Mouse (Mus musculus) lung, postnatal 0 days (tissue): ENCODE data around the gene Lmtk2. TPM values are rescaled to one million over a fixed set of nuclear protein-coding genes. Genes with fewer than 3 reads are reported as not detected.
A peak's percentile ranks its signal among the peaks of the same experiment; 100 is the strongest.

Source experiments
- ATAC-seq: fragments of 200-750 bp; cut with Nextera tagmentation; 2 replicates; pipeline ENCODE4 v1.8.0; 2017; ENCODE audit warnings: moderate library complexity
- DNase-seq: peaks from one replicate; pipeline ENCODE4 v3.0.0-alpha.2; 2016; ENCODE audit warnings: low spot score
- H3K27ac ChIP-seq: fragments of 300-500 bp; sonication (generic); 2 replicates; pipeline ENCODE4 v1.5.1; 2014; ENCODE audit warnings: antibody characterized with exemption, mild to moderate bottlenecking, low read length, mixed read lengths
- H3K27me3 ChIP-seq: fragments of 300-500 bp; sonication (generic); replicated peaks from 2 replicates; pipeline ENCODE4 v1.6.1; 2014; ENCODE audit warnings: low read length, mixed read lengths; ENCODE audit not compliant: insufficient read depth
- H3K36me3 ChIP-seq: fragments of 300-500 bp; sonication (generic); 2 replicates; pipeline ENCODE4 v1.6.1; 2014; ENCODE audit warnings: low read length, mixed read lengths; ENCODE audit not compliant: insufficient read depth
- H3K4me1 ChIP-seq: fragments of 300-500 bp; sonication (generic); 2 replicates; pipeline ENCODE4 v1.6.1; 2014; ENCODE audit warnings: antibody characterized with exemption, low read depth, low read length, mixed read lengths; ENCODE audit not compliant: insufficient read depth
- H3K4me2 ChIP-seq: fragments of 300-500 bp; sonication (generic); replicated peaks from 2 replicates; pipeline ENCODE4 v1.6.1; 2014; ENCODE audit warnings: low read depth, mild to moderate bottlenecking, low read length, moderate library complexity, mixed read lengths
- H3K4me3 ChIP-seq: fragments of 300-500 bp; sonication (generic); 2 replicates; pipeline ENCODE4 v1.5.1; 2014; ENCODE audit warnings: low read depth, low read length
- H3K9ac ChIP-seq: fragments of 300-500 bp; sonication (generic); replicated peaks from 2 replicates; pipeline ENCODE4 v1.6.1; 2014; ENCODE audit warnings: low read depth, mild to moderate bottlenecking
- H3K9me3 ChIP-seq: fragments of 300-500 bp; sonication (generic); 2 replicates; pipeline ENCODE4 v1.6.1; 2016; ENCODE audit warnings: low read length, mixed read lengths
- CTCF ChIP-seq: IDR thresholded peaks from 2 replicates; pipeline ENCODE4 v1.5.1; 2016; ENCODE audit warnings: antibody characterized with exemption, mild to moderate bottlenecking
- EP300 ChIP-seq: IDR thresholded peaks from 2 replicates; pipeline ENCODE4 v1.6.1; 2016; ENCODE audit warnings: antibody characterized with exemption, mild to moderate bottlenecking, control low read depth
- WGBS: fragments of 180-500 bp; shearing (Covaris S2); extraction: QIAGEN DNeasy Blood & Tissue Kit; methylation state at CpG from one replicate; pipeline ENCODE4 v1.1.7; 2014; 5-methylcytosine and 5-hydroxymethylcytosine counted together
- polyA plus RNA-seq: library from polyadenylated mRNA; unstranded; fragments of >200 nt; fragmentation: Nextera tagmentation; extraction: Ambion mirVana; gene quantifications from 2 replicates; pipeline ENCODE4 v1.2.1, GENCODE M21; 2015

The Lmtk2 gene
- polyA plus RNA-seq = 4.5 and 4.7 TPM in 2 replicates

GRCm38 (mm10) chr5:144100149-144100935, at the start of gene Lmtk2:
TSS of gene Lmtk2 (plus strand) at chr5:144100436.
- under 1% methylated on average over 62 of the region's 90 CpGs for WGBS
- DNase-seq = peak; percentile 98
- peak within 1 kb of the TSS; percentile 98 for H3K4me3 ChIP-seq

DNA sequence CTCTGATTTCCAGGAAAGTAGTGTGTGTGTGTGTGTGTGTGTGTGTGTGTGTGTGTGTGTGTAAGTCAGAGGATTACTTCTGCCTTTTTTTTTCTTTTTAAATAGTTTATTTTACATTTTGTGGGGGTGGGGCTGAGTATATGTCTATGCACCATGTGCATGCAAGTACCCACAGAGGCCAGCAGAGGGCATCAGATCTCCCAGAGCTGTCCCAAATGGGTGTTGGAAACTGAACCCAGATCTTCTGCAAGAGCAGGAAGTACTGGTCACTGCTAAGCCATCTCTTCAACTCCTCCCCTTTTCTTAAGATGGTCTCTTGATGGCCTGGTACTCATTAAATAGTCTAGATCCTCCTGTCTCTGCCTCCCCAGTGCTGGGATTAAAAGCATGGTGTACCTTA, 49.0 kb upstream of the Lmtk2 start:
- H3K27me3 ChIP-seq = no peaks in the 10 kb centered on the region
- H3K4me2 ChIP-seq = no peak overlapping the region
- no peak overlapping the region for H3K27ac ChIP-seq
- no peak overlapping the region for H3K9ac ChIP-seq
- peak; percentile 11 for DNase-seq
- no peak for ATAC-seq
- H3K4me3 ChIP-seq = no peak overlapping the region
- H3K4me1 ChIP-seq = no peaks in the 10 kb centered on the region
- no peaks in the 10 kb centered on the region for H3K9me3 ChIP-seq
- H3K36me3 ChIP-seq = no peaks in the 10 kb centered on the region
- TF ChIP-seq EP300 = no peak
- peak; percentile 55 for TF ChIP-seq CTCF

More at GRCm38 (mm10) chr5:144100149-144100935, at the start of gene Lmtk2:
- Histone ChIP-seq H3K9ac (peak within 1 kb of the TSS; percentile 82), H3K27ac (peak within 1 kb of the TSS; percentile 86), H3K4me1 (peaks cover 4% of the 10 kb centered on the region; the same call in 1 of the 2 replicates), H3K27me3 (0 out of 2 replicates have a peak, but pooled peaks cover 2% of the 10 kb centered on the region), H3K4me2 (peak within 1 kb of the TSS; percentile 98), H3K36me3 (no peaks in the 10 kb centered on the region), H3K9me3 (no peaks in the 10 kb centered on the region)
- TF ChIP-seq EP300 (no peak), CTCF (peak; percentile 90)
- ATAC-seq = peak; percentile 100

- H3K9ac ChIP-seq = no peak overlapping the region
- H3K4me2 ChIP-seq = no peak overlapping the region
- ATAC-seq = no peak
- H3K27ac ChIP-seq = no peak overlapping the region
- H3K4me1 ChIP-seq = no peaks in the 10 kb centered on the region
- WGBS = 34% methylated on average over 3 of the region's 3 CpGs
- no peaks in the 10 kb centered on the region for H3K36me3 ChIP-seq
- TF ChIP-seq CTCF = no peak
- TF ChIP-seq EP300 = no peak
- no peaks in the 10 kb centered on the region for H3K27me3 ChIP-seq
- DNase-seq = no peak
- no peaks in the 10 kb centered on the region for H3K9me3 ChIP-seq
- no peak overlapping the region for H3K4me3 ChIP-seq
These were observed 46.8 kb upstream of the Lmtk2 start for GRCm38 (mm10) chr5:144053450-144053849.

DNA sequence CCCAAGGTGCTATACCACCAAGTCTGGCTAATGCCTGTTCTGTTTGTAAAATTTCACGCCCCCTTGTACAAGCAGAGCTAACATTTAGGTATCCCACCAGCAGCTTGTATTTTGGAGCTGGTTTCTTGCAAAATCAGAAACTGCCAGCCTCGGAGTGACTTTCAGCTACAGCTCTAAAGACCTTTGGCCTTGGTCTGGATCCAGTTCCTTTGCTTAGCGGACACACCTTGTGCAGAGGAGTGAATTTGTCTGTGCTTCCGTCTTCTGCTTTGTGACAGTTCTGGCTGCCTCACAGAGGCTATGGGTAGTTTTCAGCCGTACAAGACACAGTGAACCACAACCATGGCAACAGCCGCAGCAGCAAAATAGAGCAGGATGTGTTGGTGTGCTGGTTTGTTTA, 45.9 kb upstream of the Lmtk2 start:
- H3K9ac ChIP-seq = no peak overlapping the region
- 79% methylated on average over 6 of the region's 6 CpGs for WGBS
- H3K27ac ChIP-seq = no peak overlapping the region
- H3K4me2 ChIP-seq = no peak overlapping the region
- no peaks in the 10 kb centered on the region for H3K27me3 ChIP-seq
- no peaks in the 10 kb centered on the region for H3K4me1 ChIP-seq
- TF ChIP-seq EP300 = no peak
- TF ChIP-seq CTCF = no peak
- no peaks in the 10 kb centered on the region for H3K36me3 ChIP-seq
- no peak overlapping the region for H3K4me3 ChIP-seq
- DNase-seq (no peak), ATAC-seq (no peak)
- no peaks in the 10 kb centered on the region for H3K9me3 ChIP-seq

DNA sequence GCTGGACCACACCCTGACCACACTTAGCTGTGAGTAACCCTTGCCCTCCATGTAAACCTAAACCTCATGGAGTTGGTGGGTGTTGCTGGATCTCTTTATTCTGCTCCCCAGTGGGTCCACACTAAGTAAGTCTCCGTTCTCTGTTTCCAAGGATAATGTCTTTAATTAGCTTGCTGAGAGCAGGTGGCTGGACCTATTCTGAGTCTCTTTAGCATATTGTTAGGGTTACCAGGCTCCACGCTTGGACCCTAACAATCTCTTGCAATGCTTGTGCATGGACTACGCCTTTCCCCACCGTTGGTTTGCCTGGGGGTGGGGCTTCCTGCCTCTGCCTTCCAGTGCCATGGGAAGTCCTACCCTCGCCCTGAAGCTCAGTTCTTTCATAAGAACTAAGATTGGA, 36.1 kb upstream of the Lmtk2 start:
- no peak for TF ChIP-seq CTCF
- no peak for TF ChIP-seq EP300
- Histone ChIP-seq H3K27ac (no peak overlapping the region), H3K27me3 (no peaks in the 10 kb centered on the region), H3K4me3 (no peak overlapping the region), H3K4me1 (no peaks in the 10 kb centered on the region), H3K9ac (no peak overlapping the region), H3K36me3 (no peaks in the 10 kb centered on the region), H3K9me3 (no peaks in the 10 kb centered on the region), H3K4me2 (no peak overlapping the region)
- 74% methylated on average over 5 of the region's 5 CpGs for WGBS
- ATAC-seq = no peak
- no peak for DNase-seq

DNA sequence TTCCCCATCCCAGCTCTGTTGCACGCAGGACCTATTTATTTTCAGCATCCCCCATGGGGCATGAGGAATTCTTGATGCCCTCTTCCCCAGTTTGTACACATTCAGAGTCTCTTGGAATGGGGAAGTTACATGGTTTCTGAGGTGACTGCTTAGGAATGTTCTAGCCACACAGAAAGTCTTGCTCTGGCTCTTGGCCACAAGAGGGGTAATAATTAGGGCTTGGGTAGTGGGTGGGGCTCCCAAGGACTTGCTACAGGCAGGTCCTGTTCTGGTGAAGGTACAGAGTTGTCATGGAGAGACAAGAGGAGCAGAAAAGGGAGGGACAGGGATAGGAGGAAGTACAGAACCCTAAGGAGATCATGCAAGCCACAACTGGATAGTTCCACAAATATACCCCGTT, 34.2 kb upstream of the Lmtk2 start:
- Histone ChIP-seq H3K27ac (peak overlapping the region; percentile 20; the same call in 1 of the 2 replicates), H3K4me2 (no peak overlapping the region), H3K27me3 (no peaks in the 10 kb centered on the region), H3K4me3 (no peak overlapping the region), H3K4me1 (no peaks in the 10 kb centered on the region), H3K9me3 (no peaks in the 10 kb centered on the region), H3K9ac (no peak overlapping the region), H3K36me3 (no peaks in the 10 kb centered on the region)
- ATAC-seq = peak; percentile 90
- WGBS = 50% methylated on average over 2 of the region's 2 CpGs
- peak; percentile 88 for TF ChIP-seq EP300
- TF ChIP-seq CTCF = no peak
- peak; percentile 88 for DNase-seq
